Mouse (Mus musculus) kidney, embryonic 14.5 days (tissue): ENCODE measurements around the gene Rgs9. TPM values are rescaled to one million over a fixed set of nuclear protein-coding genes. Genes with fewer than 3 reads are reported as not detected.
A peak's percentile ranks its signal among the peaks of the same experiment; 100 is the strongest.
"Not testable (repeated sequence)": the region's sequence is repeated elsewhere in the genome, so short reads cannot be mapped to it uniquely, and the experiment has no call there.

Experiments used
- ATAC-seq: fragments of 200-750 bp; cut with Nextera tagmentation; 2 replicates; pipeline ENCODE4 v1.8.0; 2017; ENCODE audit warnings: moderate number of reproducible peaks, mild to moderate bottlenecking, moderate TSS enrichment, moderate library complexity; ENCODE audit not compliant: low FRiP score, low TSS enrichment
- H3K27ac ChIP-seq: fragments of 300-500 bp; sonication (generic); 2 replicates; pipeline ENCODE4 v1.5.1; 2014; ENCODE audit warnings: low read depth, mild to moderate bottlenecking, low read length, moderate library complexity, mixed read lengths
- H3K27me3 ChIP-seq: fragments of 300-500 bp; sonication (generic); 2 replicates; pipeline ENCODE4 v1.6.1; 2014; ENCODE audit warnings: mild to moderate bottlenecking, low read length; ENCODE audit not compliant: control insufficient read depth, insufficient read depth
- H3K36me3 ChIP-seq: fragments of 300-500 bp; sonication (generic); 2 replicates; pipeline ENCODE4 v1.6.1; 2014; ENCODE audit warnings: low read length, mixed read lengths; ENCODE audit not compliant: control insufficient read depth, insufficient read depth
- H3K4me1 ChIP-seq: fragments of 300-500 bp; sonication (generic); 2 replicates; pipeline ENCODE4 v1.6.1; 2014; ENCODE audit warnings: low read length, mixed read lengths; ENCODE audit not compliant: control insufficient read depth, insufficient read depth
- H3K4me2 ChIP-seq: fragments of 300-500 bp; sonication (generic); replicated peaks from 2 replicates; pipeline ENCODE4 v1.6.1; 2014; ENCODE audit warnings: low read depth, mild to moderate bottlenecking, low read length
- H3K4me3 ChIP-seq: fragments of 300-500 bp; sonication (generic); 2 replicates; pipeline ENCODE4 v1.5.1; 2014; ENCODE audit warnings: mild to moderate bottlenecking, low read length
- H3K9ac ChIP-seq: fragments of 300-500 bp; sonication (generic); 2 replicates; pipeline ENCODE4 v1.6.1; 2014; ENCODE audit warnings: low read depth, mild to moderate bottlenecking, low read length, moderate library complexity
- H3K9me3 ChIP-seq: fragments of 300-500 bp; sonication (generic); 2 replicates; pipeline ENCODE4 v1.6.1; 2016; ENCODE audit warnings: low read length; ENCODE audit not compliant: control insufficient read depth
- WGBS: fragments of 180-500 bp; shearing (Covaris S2); extraction: QIAGEN DNeasy Blood & Tissue Kit; methylation state at CpG from one replicate; pipeline ENCODE4 v1.1.7; 2014; 5-methylcytosine and 5-hydroxymethylcytosine counted together
- polyA plus RNA-seq: library from polyadenylated mRNA; unstranded; fragments of >200 nt; fragmentation: Nextera tagmentation; extraction: Ambion mirVana; gene quantifications from 2 replicates; pipeline ENCODE4 v1.2.1, GENCODE M21; 2014

Rgs9 gene
- polyA plus RNA-seq: 1.4 and 2.3 TPM in 2 replicates

DNA sequence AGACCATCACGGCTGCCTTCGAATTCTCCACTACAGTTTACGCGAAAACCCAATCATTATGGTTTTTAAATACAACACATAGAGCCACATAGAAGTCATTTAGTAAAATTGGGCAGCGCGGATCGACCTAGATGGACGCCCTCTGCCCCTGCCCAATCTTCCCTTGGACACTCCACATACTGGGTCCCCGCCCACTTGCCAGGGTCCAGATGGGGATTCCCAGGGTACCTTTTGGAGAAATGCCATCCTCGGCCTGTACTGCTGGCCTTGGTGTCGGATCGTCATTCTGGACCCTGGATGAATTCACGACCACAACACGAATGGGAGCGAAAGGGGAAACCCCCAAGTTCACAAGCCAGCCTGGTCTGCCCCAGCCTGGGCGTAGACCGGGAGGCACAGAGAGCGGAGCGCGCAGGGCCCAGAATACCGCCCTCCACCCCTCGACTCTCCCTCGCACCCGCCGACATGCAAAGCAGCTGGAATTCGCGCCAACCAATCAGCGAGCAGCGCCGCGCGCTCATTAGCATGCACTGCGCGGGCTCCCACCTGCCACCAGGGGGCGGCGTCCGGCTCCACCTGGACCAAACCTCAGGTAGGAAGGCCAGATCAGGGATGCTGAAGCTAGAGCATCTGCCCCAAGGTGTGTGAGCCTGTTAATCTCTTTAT is at the start of gene Rgs9:
Rgs9 (minus strand) TSS at position 420 of the 666 bp plus-strand sequence.
- peak; percentile 97 for ATAC-seq
- Histone ChIP-seq H3K9me3 (no peaks in the 10 kb centered on the region), H3K9ac (peak within 1 kb of the TSS; percentile 48), H3K36me3 (no peaks in the 10 kb centered on the region), H3K27ac (no peak within 1 kb of the TSS), H3K4me2 (peak within 1 kb of the TSS; percentile 90), H3K4me1 (peaks cover 3% of the 10 kb centered on the region; the same call in 1 of the 2 replicates), H3K27me3 (no peaks in the 10 kb centered on the region), H3K4me3 (peak within 1 kb of the TSS; percentile 45)
- WGBS: 4% methylated on average over 37 of the region's 37 CpGs

DNA sequence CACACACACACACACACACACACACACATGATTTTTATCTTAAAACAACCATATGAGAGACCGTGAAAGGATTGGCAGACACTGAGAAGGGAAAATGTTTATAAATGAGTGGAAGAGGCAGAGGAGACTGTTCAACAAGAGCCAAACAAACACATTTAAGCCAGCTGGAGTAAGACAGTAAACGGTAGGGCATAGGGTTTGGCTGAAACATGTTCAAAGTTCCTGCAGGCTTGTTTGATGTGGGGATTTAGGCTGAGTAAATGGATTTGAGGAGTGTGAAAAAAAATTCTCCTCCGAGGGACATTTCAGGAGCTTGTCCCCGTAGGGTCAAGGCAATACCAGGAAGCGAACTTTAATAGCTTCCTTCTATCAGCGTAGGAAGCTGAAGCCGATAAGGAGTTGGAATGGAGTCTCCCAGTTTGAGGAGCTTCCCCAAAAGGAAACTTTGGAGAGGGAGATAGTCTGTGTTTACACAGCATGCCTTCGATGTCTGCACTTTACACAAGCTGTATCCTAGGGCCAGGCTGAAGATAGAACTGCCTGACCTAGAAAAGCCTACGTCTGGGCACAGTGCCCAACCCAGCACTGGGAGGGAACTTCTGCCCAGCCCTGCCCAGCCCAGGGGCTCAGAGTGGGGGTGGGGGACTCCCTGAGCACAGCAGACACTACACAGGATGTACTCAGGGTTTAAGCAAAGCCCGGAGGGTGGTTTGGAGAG is 49.5 kb upstream of the Rgs9 start:
- no peaks in the 10 kb centered on the region for H3K9me3 ChIP-seq
- no peak overlapping the region for H3K4me3 ChIP-seq
- H3K9ac ChIP-seq: no peak overlapping the region
- 61% methylated on average over 10 of the region's 10 CpGs for WGBS
- H3K4me2 ChIP-seq: no peak overlapping the region
- no peak overlapping the region for H3K27ac ChIP-seq
- H3K36me3 ChIP-seq: no peaks in the 10 kb centered on the region
- peak; percentile 57; the same call in 1 of the 2 replicates for ATAC-seq
- H3K4me1 ChIP-seq: 0 out of 2 replicates have a peak, but pooled peaks cover 12% of the 10 kb centered on the region
- no peaks in the 10 kb centered on the region for H3K27me3 ChIP-seq

DNA sequence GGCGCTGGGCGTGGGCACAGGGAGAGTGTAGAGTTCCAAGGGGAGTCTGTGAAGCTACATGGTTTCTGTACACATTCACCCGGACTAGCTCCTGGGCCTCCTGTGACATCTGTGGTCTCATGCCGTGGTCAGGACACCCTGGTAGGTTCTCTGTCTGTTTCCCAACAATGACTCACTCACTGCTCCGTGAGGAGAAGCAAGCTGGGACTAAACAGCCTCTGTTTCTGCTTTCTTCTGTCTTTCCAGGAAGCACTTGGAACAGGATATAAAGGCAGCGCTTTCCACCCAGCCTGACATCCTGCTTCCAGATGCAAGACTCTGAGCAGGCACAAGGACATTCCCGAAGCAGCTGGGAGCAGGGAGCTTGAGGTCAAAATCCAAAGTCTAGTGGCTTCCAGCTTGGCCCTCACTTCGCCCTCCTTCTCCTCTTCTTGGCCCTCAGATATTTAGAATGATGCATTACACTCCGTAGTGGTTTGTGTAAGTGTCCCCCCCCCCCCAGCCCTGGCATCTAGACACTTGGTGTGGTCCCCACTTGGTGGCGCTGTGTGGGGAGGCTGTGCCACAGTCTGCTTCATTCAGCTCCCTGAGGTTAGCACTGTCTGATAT is 46.2 kb upstream of the Rgs9 start:
- 0 out of 2 replicates have a peak, but pooled peaks cover 12% of the 10 kb centered on the region for H3K4me1 ChIP-seq
- H3K4me2 ChIP-seq: no peak overlapping the region
- H3K27ac ChIP-seq: no peak overlapping the region

DNA sequence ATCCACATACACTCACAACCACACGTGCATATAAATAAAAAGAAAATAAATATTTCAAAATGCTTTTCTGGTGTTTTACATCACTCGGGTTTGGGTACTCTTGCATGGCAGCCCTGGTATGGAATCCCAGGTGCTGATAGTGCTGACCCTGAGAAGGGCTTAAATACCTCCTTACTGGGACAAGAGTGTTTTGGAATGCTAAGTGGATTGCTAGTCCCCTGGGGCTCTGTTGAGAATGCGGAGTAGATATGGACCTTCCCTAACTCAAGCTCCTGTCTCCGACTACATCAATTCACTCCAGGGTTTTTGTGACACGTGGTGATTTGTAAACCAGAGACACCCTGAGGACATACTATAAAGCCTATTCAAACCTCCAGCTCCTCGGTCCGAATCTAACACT is 45.6 kb upstream of the Rgs9 start:
- H3K4me3 ChIP-seq: no peak overlapping the region
- H3K4me1 ChIP-seq: 0 out of 2 replicates have a peak, but pooled peaks cover 12% of the 10 kb centered on the region
- H3K36me3 ChIP-seq: no peaks in the 10 kb centered on the region
- no peak overlapping the region for H3K9ac ChIP-seq
- H3K27me3 ChIP-seq: no peaks in the 10 kb centered on the region
- no peak overlapping the region for H3K27ac ChIP-seq
- 40% methylated on average over 7 of the region's 7 CpGs for WGBS
- no peak for ATAC-seq
- H3K4me2 ChIP-seq: no peak overlapping the region
- H3K9me3 ChIP-seq: no peaks in the 10 kb centered on the region

More for the DNA sequence above, 46.2 kb upstream of the Rgs9 start:
- no peak overlapping the region for H3K9ac ChIP-seq
- ATAC-seq: 0 out of 2 replicates have a peak, but pooled peaks have one; percentile 28
- WGBS: 29% methylated on average over 10 of the region's 10 CpGs
- no peak overlapping the region for H3K4me3 ChIP-seq
- H3K36me3 ChIP-seq: no peaks in the 10 kb centered on the region
- H3K27me3 ChIP-seq: no peaks in the 10 kb centered on the region
- H3K9me3 ChIP-seq: no peaks in the 10 kb centered on the region

DNA sequence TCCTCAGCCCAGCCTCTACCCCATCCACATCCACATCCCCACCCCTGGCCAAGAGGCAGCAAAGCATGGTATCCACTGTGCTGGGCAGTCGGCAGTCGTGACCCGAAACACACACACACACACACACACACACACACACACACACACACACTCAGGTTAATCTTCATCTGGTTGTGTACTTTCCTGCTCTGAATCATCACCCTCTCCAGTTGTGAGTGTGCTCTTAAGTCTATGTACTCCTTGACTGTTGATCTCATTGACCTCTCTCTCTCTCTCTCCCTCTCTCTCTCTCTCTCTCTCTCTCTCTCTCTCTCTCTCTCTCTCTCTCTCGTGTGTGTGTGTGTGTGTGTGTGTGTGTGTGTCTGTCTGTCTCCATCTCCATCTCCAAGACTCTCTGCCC is 44.7 kb upstream of the Rgs9 start:
- H3K4me3 ChIP-seq, H3K9ac ChIP-seq, ATAC-seq, H3K36me3 ChIP-seq, H3K4me2 ChIP-seq, H3K27ac ChIP-seq, H3K9me3 ChIP-seq, H3K27me3 ChIP-seq: not testable (repeated sequence)
- WGBS: 84% methylated on average over 3 of the region's 4 CpGs
- 0 out of 2 replicates have a peak, but pooled peaks cover 11% of the 10 kb centered on the region for H3K4me1 ChIP-seq

DNA sequence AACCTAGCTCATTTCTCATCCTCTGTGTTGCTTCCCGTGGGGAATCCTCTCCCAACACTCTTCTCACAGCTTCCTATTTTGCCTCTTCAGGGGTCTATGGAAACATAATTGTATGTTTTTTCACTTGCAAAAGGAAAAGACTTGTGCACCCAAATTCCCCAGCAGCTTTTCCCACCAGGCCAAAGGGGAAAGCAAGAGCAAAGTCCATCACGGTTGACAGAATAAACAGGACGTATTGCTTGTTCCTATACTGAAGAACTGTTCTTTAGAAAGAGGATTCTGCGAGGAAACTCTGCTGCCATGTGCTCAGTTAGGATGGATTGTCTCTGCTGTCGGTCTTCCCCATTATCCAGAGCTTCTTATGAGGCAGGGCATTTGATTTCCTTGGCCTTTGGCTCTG is 42.6 kb upstream of the Rgs9 start:
- Histone ChIP-seq H3K27me3 (no peaks in the 10 kb centered on the region), H3K27ac (no peak overlapping the region), H3K4me1 (0 out of 2 replicates have a peak, but pooled peaks cover 8% of the 10 kb centered on the region), H3K4me3 (no peak overlapping the region), H3K36me3 (no peaks in the 10 kb centered on the region), H3K9me3 (no peaks in the 10 kb centered on the region), H3K9ac (no peak overlapping the region), H3K4me2 (no peak overlapping the region)
- WGBS: 68% methylated on average over 5 of the region's 5 CpGs
- ATAC-seq: no peak

DNA sequence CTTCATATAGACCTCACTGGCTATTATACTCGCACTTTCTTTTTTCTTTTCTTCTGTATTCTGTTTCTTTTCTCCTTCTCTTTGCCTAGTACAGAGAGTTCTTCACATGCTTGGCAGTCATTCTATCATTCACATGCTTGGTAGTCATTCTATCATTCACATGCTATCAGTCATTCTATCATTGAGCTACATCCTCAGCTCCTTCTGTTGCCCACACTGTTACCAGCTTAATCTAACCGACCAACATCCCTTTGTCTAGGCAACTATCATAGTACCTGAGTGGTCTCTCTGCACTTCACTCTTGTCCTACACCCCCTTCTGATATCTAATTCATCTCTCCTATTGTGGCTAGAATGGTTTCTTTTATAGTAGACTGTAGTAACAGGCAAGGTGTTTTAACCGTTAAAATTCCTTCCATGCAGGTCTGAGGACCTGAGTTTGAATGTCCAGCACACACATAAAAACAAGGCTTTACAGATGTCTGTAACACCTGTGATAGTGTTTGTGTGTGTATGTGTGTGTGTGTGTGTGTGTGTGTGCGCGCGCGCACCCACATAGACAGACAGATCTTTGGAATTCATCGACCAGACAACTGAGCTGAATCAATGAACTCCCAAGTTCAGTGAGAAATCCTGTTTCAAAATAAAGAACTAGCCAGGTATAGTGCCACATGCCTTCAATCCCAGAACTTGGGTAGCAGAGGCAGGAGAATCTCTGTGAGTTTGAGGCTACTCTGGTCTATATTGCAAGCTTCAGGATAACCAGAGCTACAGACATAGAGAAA is 41.4 kb upstream of the Rgs9 start:
- H3K9ac ChIP-seq: no peak overlapping the region
- no peak overlapping the region for H3K27ac ChIP-seq
- WGBS: 94% methylated on average over 8 of the region's 8 CpGs
- no peak for ATAC-seq
- no peaks in the 10 kb centered on the region for H3K9me3 ChIP-seq
- H3K36me3 ChIP-seq: no peaks in the 10 kb centered on the region
- H3K4me2 ChIP-seq: no peak overlapping the region
- no peaks in the 10 kb centered on the region for H3K27me3 ChIP-seq
- no peak overlapping the region for H3K4me3 ChIP-seq
- 0 out of 2 replicates have a peak, but pooled peaks cover 7% of the 10 kb centered on the region for H3K4me1 ChIP-seq

DNA sequence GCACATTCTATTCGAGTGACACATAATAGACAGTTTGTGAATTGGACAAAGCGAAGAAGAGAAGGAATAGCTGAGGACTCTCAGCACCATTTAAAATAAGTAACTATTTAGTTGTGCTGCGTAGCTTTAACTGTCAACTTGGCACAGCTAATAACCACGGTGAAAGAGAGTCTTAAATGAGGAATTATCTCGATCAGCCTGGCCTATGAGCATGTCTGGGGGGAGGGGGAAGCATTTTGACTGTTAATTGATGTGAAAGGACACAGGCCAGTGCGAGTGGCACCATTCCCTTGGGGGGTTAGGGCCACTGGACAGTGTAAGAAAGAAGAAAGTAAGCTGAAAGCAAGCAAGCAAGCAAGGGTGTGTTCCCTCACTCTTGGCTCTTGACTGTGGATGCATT is 38.0 kb upstream of the Rgs9 start:
- Histone ChIP-seq H3K4me3 (no peak overlapping the region), H3K9me3 (no peaks in the 10 kb centered on the region), H3K4me2 (no peak overlapping the region), H3K27ac (no peak overlapping the region), H3K36me3 (no peaks in the 10 kb centered on the region), H3K27me3 (no peaks in the 10 kb centered on the region), H3K9ac (no peak overlapping the region), H3K4me1 (no peaks in the 10 kb centered on the region)
- no peak for ATAC-seq
- 64% methylated on average over 6 of the region's 6 CpGs for WGBS
